Mouse (Mus musculus) CD8-positive naive resting alpha-beta T cell, adult 2 months (primary cell): Measurements from ENCODE around the gene Kxd1.

Source experiments
- DNase-seq, 2 experiments: peaks; one replicate each; pipeline ENCODE4 v3.0.0; 2022; ENCODE audit warnings: low read depth in 2 of 2, low spot score in 2 of 2

Kxd1 gene

GRCm38 (mm10) chr8:70495001-70495770, 32.6 kb downstream of the Kxd1 start:
- no peak for DNase-seq

GRCm38 (mm10) chr8:70494416-70494945, 33.3 kb downstream of the Kxd1 start:
- no peak for DNase-seq

- no peak for DNase-seq
These were observed 33.9 kb downstream of the Kxd1 start for GRCm38 (mm10) chr8:70493692-70494415.

- DNase-seq: no peak
These were observed 34.8 kb downstream of the Kxd1 start, which contains the start of gene Crlf1 for GRCm38 (mm10) chr8:70492664-70493640. Gene Crlf1 (plus strand): TSS chr8:70493158.

- DNase-seq: no peak
These were observed 36.8 kb downstream of the Kxd1 start for GRCm38 (mm10) chr8:70490880-70491495.

GRCm38 (mm10) chr8:70490061-70490879, 37.5 kb downstream of the Kxd1 start:
- DNase-seq: no peak

- no peak for DNase-seq
These were observed 38.2 kb downstream of the Kxd1 start for GRCm38 (mm10) chr8:70489576-70489975.

- no peak for DNase-seq
These were observed 38.8 kb downstream of the Kxd1 start for GRCm38 (mm10) chr8:70488931-70489470.

- no peak for DNase-seq
These were observed 39.6 kb downstream of the Kxd1 start for GRCm38 (mm10) chr8:70487993-70488796.

GRCm38 (mm10) chr8:70486941-70487520, 40.7 kb downstream of the Kxd1 start, which contains the start of gene Tmem59l:
Gene Tmem59l (minus strand): TSS chr8:70487358.
- DNase-seq: no peak

GRCm38 (mm10) chr8:70486191-70486681, 41.5 kb downstream of the Kxd1 start:
- DNase-seq: no peak

- no peak for DNase-seq
These were observed 44.8 kb downstream of the Kxd1 start for GRCm38 (mm10) chr8:70482943-70483342.

GRCm38 (mm10) chr8:70481908-70482307, 45.8 kb downstream of the Kxd1 start:
- DNase-seq: no peak

GRCm38 (mm10) chr8:70477269-70477982, 50.3 kb downstream of the Kxd1 start:
- DNase-seq: no peak

GRCm38 (mm10) chr8:70476333-70477268, 51.2 kb downstream of the Kxd1 start, which contains the start of gene Klhl26:
Gene Klhl26 (minus strand): TSS chr8:70476968.
- peak; percentile 83 to 92 for DNase-seq

GRCm38 (mm10) chr8:70471856-70472255, 55.9 kb downstream of the Kxd1 start:
- no peak for DNase-seq
